7 mouse cellular contexts compared by ENCODE assay signal in genomic region chr7:144206254-144206653, GRCm38 (mm10).
"Had no signal": no experiment of that assay in that cellular context is flagged by ENCODE, and none has a peak within 500 bp of the region (broad histone marks: within the 10 kb centered on the region; RNA-seq: fewer than 3 reads in every experiment).

No protein-coding gene starts in this region.

- DNase-seq: kidney, postnatal 10 days; liver, postnatal 0 days; lung, embryonic 14.5 days; spleen, adult 18-20 months; thymus, adult 2 months; thymus, postnatal 14 days; thymus, postnatal 4 days had no signal
